Mouse (Mus musculus): ENCODE results near the gene Psmd14. TPM values are rescaled to one million over a fixed set of nuclear protein-coding genes. Genes with fewer than 3 reads are reported as not detected.

Gene Psmd14
- polyA plus RNA-seq (2016; fragmentation: Nextera tagmentation; extraction: Ambion mirVana) = 259 and 271 TPM in 2 replicates

GRCm38 (mm10) chr2:61711108-61712040, at the start of gene Psmd14:
TSS of gene Psmd14 (plus strand) at chr2:61711694.
- Histone ChIP-seq H3K9me3 (replicated peaks) (0 out of 2 replicates have a peak, but pooled peaks cover 7% of the 10 kb centered on the region), H3K4me1 (peaks cover 10% of the 10 kb centered on the region), H3K27me3 (ENCODE audit: low read depth, poor library complexity, severe bottlenecking) (no peaks in the 10 kb centered on the region), H3K27ac (replicated peaks) (peak within 1 kb of the TSS; percentile 95), H3K4me3 (peak within 1 kb of the TSS; percentile 94), H3K36me3 (peaks cover 13% of the 10 kb centered on the region; the same call in 1 of the 2 replicates)
- 6% methylated on average over 46 of the region's 52 CpGs for WGBS
- peak; percentile 94 for DNase-seq (ENCODE audit: low spot score)

- no peak for DNase-seq (ENCODE audit: low spot score)
- Histone ChIP-seq H3K4me1 (no peaks in the 10 kb centered on the region), H3K27ac (replicated peaks) (no peak overlapping the region), H3K4me3 (no peak overlapping the region), H3K9me3 (replicated peaks) (no peaks in the 10 kb centered on the region), H3K27me3 (ENCODE audit: low read depth, poor library complexity, severe bottlenecking) (peaks cover 12% of the 10 kb centered on the region), H3K36me3 (no peaks in the 10 kb centered on the region)
- WGBS = 83% methylated on average over 10 of the region's 10 CpGs
Observed at GRCm38 (mm10) chr2:61662833-61663232, 48.7 kb upstream of the Psmd14 start.

DNA sequence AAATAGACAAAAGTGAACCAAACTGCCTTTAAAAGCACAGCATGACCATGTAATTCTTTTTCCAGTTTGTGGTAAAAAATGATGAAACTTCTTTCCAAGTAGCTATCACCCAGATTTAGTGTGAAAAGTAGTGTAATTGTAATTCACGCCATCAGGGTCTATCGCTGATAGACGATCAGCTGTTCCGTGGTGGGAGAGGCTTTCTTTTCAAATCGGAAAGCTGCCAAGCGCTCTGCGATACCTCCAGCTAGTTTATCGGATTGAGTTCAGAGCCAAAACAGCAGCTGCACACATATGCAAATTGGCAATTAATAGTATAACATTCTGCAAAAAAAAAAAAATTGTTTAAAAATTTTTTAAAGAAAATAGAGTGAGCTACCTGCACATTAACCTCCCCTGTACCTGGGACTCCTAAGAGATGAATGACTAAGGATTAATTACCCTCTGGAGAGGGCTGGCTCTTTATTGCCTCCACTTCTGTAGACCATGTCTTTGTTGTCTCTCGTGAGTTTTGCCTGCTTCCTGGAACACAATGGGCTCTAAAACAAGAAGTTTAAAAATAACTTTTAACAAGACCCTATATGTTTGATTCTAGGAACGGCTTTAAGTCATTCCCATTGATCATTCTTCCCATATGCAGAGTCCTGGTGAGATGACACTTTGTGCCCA, 47.8 kb upstream of the Psmd14 start:
- no peak overlapping the region for H3K27ac ChIP-seq (replicated peaks)
- no peak overlapping the region for H3K4me3 ChIP-seq
- no peaks in the 10 kb centered on the region for H3K36me3 ChIP-seq
- WGBS = 84% methylated on average over 10 of the region's 10 CpGs
- no peaks in the 10 kb centered on the region for H3K9me3 ChIP-seq (replicated peaks)
- peaks cover 3% of the 10 kb centered on the region for H3K27me3 ChIP-seq (ENCODE audit: low read depth, poor library complexity, severe bottlenecking)
- H3K4me1 ChIP-seq = no peaks in the 10 kb centered on the region
- DNase-seq (ENCODE audit: low spot score) = no peak

GRCm38 (mm10) chr2:61667420-61667819, 44.1 kb upstream of the Psmd14 start:
- H3K4me1 ChIP-seq = no peaks in the 10 kb centered on the region

GRCm38 (mm10) chr2:61668260-61668659, 43.2 kb upstream of the Psmd14 start:
- no peak overlapping the region for H3K27ac ChIP-seq (replicated peaks)
- no peaks in the 10 kb centered on the region for H3K4me1 ChIP-seq
- DNase-seq (ENCODE audit: low spot score) = peak; percentile 29
- no peaks in the 10 kb centered on the region for H3K27me3 ChIP-seq (ENCODE audit: low read depth, poor library complexity, severe bottlenecking)
- H3K9me3 ChIP-seq (replicated peaks) = no peaks in the 10 kb centered on the region
- H3K4me3 ChIP-seq = no peak overlapping the region
- 28% methylated on average over 4 of the region's 4 CpGs for WGBS
- no peaks in the 10 kb centered on the region for H3K36me3 ChIP-seq

More at GRCm38 (mm10) chr2:61667420-61667819, 44.1 kb upstream of the Psmd14 start:
- no peak overlapping the region for H3K27ac ChIP-seq (replicated peaks)
- H3K36me3 ChIP-seq = no peaks in the 10 kb centered on the region
- WGBS = 84% methylated on average over 7 of the region's 7 CpGs
- no peaks in the 10 kb centered on the region for H3K9me3 ChIP-seq (replicated peaks)
- no peak for DNase-seq (ENCODE audit: low spot score)
- no peak overlapping the region for H3K4me3 ChIP-seq
- no peaks in the 10 kb centered on the region for H3K27me3 ChIP-seq (ENCODE audit: low read depth, poor library complexity, severe bottlenecking)

DNA sequence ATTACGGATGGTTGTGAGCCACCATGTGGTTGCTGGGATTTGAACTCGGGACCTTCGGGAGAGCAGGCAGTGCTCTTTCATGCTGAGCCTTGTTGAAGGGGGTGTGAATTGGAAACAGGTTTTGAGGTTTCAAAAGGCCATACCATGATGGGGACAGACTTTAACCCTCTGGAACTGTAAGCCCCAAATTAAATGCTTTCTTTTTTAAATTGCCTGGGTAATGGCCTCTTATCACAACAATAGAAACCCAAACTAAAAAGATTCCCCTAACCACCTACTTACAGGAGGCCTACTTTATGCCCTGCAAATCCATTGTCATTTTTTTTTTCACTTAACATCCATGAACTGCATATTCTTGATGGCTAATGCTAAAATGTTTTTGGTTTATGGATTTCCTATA, 36.9 kb upstream of the Psmd14 start:
- no peak overlapping the region for H3K27ac ChIP-seq (replicated peaks)
- H3K27me3 ChIP-seq (ENCODE audit: low read depth, poor library complexity, severe bottlenecking) = no peaks in the 10 kb centered on the region
- no peaks in the 10 kb centered on the region for H3K9me3 ChIP-seq (replicated peaks)
- DNase-seq (ENCODE audit: low spot score) = no peak
- H3K4me1 ChIP-seq = no peaks in the 10 kb centered on the region
- H3K4me3 ChIP-seq = no peak overlapping the region
- no peaks in the 10 kb centered on the region for H3K36me3 ChIP-seq
- WGBS = 87% methylated on average over 3 of the region's 3 CpGs

DNA sequence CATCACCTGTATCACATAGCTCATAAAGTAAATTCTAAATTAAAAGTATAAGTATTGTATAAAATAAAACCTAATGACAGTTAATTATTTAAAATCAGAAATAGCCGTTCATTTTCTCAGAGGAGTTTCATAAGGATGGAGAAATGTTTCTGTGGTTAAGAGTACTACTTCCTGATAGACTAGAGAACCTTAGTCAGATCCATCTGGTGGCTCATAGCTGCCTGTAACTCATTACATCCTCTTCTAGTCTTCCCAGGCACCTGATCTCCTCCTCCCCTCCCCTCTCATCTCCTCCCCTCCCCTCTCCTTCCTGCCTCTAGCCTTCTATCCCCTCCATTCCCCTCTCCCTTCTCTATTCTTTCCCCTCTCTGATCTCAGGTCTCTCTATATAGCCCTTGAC, 29.9 kb upstream of the Psmd14 start:
- Histone ChIP-seq H3K4me1 (no peaks in the 10 kb centered on the region), H3K36me3 (no peaks in the 10 kb centered on the region), H3K4me3 (no peak overlapping the region), H3K27me3 (ENCODE audit: low read depth, poor library complexity, severe bottlenecking) (no peaks in the 10 kb centered on the region), H3K9me3 (replicated peaks) (no peaks in the 10 kb centered on the region), H3K27ac (replicated peaks) (no peak overlapping the region)
- 88% methylated on average over 1 of the region's 1 CpGs for WGBS
- DNase-seq (ENCODE audit: low spot score) = no peak

DNA sequence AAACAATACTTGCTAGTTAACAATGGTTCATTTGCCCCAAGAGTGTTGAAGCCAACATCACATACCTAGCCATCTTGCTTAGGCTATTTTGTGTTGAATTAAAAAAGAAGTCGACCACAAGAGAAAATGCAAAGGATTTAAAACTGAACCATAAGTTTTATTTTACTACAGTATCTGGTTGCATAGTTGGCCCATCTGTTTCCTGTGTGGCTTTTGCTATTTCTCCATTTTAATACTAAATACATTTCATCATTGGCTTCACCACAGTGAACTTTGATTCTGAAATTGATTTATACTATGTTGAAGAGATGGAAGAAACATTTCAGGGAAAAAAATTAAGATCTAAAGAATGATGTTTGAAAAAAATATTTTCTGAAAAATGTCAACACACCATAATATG, 25.0 kb upstream of the Psmd14 start:
- 87% methylated on average over 1 of the region's 1 CpGs for WGBS
- Histone ChIP-seq H3K36me3 (no peaks in the 10 kb centered on the region), H3K4me3 (no peak overlapping the region), H3K9me3 (replicated peaks) (no peaks in the 10 kb centered on the region), H3K27me3 (ENCODE audit: low read depth, poor library complexity, severe bottlenecking) (no peaks in the 10 kb centered on the region), H3K27ac (replicated peaks) (no peak overlapping the region), H3K4me1 (no peaks in the 10 kb centered on the region)
- DNase-seq (ENCODE audit: low spot score) = no peak

DNA sequence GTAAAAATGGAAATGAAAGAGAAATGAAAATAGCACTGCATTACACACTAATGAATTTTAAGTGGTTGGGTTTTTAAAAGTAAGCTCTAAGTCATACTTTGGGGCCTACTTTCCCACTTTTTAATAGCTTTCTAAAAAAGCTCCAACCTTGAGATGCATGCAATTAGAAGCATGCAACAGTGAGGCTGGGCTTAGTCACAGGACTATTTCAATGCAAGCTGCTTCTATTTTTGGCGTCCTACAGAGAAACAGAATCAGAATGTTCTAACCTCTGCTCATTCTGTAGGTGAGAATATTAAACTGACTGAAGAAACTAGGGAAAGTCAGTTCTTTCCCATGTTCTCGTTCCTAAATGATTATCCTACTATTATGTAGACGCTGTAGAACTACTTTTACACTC, 22.4 kb upstream of the Psmd14 start:
- WGBS = 82% methylated on average over 3 of the region's 3 CpGs
- no peak overlapping the region for H3K4me3 ChIP-seq
- no peaks in the 10 kb centered on the region for H3K4me1 ChIP-seq
- no peak for DNase-seq (ENCODE audit: low spot score)
- H3K9me3 ChIP-seq (replicated peaks) = no peaks in the 10 kb centered on the region
- no peak overlapping the region for H3K27ac ChIP-seq (replicated peaks)
- no peaks in the 10 kb centered on the region for H3K36me3 ChIP-seq
- no peaks in the 10 kb centered on the region for H3K27me3 ChIP-seq (ENCODE audit: low read depth, poor library complexity, severe bottlenecking)

DNA sequence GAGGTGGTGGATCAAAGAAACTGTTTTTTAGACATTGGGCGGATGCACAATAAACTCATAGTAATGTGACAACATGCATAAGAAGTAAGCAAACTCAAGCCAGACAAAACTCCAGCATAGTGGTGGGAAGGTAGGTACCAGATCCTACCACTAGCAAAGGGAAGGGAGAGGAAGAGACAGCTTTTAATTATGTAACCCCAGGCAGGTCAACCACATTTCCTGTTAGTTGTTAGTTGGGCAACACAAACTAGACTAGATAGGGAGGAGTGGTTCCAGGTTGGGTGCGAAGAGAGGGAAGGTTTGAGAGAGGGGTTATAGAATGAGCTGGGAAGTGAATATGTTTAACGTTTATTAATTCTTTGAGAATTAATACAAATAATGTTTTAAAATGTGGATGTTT, 1.9 kb upstream of the Psmd14 start:
- 0 out of 2 replicates have a peak, but pooled peaks cover 7% of the 10 kb centered on the region for H3K9me3 ChIP-seq (replicated peaks)
- WGBS = 93% methylated on average over 3 of the region's 3 CpGs
- H3K27me3 ChIP-seq (ENCODE audit: low read depth, poor library complexity, severe bottlenecking) = no peaks in the 10 kb centered on the region
- H3K36me3 ChIP-seq = peaks cover 11% of the 10 kb centered on the region; the same call in 1 of the 2 replicates
- no peak for DNase-seq (ENCODE audit: low spot score)
- H3K4me3 ChIP-seq = no peak overlapping the region
- peaks cover 10% of the 10 kb centered on the region for H3K4me1 ChIP-seq
- no peak overlapping the region for H3K27ac ChIP-seq (replicated peaks)

DNA sequence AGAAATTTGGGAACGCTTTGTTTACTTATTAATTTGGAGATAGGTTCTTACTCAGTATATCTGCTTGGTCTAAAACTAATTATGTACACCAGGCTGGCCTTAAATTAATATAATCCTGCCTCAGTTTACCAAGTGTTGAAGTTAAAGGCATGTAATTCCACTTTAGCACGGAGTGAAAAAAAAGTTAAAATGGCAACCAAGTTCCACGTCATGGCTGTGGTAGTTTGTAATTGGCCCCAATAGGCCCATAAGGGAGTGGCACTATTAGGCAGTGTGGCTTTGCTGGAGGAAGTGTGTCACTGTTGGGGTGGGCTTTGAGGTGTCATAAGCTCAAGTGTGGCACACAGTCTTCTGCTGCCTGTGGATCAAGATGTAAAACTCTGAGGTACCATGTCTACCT, 1.0 kb downstream of the Psmd14 start:
- no peak for DNase-seq (ENCODE audit: low spot score)
- H3K27me3 ChIP-seq (ENCODE audit: low read depth, poor library complexity, severe bottlenecking) = no peaks in the 10 kb centered on the region
- H3K9me3 ChIP-seq (replicated peaks) = 0 out of 2 replicates have a peak, but pooled peaks cover 7% of the 10 kb centered on the region
- peak overlapping the region; percentile 94 for H3K4me3 ChIP-seq
- H3K27ac ChIP-seq (replicated peaks) = peak overlapping the region; percentile 95
- WGBS = 54% methylated on average over 3 of the region's 3 CpGs
- peaks cover 13% of the 10 kb centered on the region; the same call in 1 of the 2 replicates for H3K36me3 ChIP-seq
- H3K4me1 ChIP-seq = peaks cover 10% of the 10 kb centered on the region

DNA sequence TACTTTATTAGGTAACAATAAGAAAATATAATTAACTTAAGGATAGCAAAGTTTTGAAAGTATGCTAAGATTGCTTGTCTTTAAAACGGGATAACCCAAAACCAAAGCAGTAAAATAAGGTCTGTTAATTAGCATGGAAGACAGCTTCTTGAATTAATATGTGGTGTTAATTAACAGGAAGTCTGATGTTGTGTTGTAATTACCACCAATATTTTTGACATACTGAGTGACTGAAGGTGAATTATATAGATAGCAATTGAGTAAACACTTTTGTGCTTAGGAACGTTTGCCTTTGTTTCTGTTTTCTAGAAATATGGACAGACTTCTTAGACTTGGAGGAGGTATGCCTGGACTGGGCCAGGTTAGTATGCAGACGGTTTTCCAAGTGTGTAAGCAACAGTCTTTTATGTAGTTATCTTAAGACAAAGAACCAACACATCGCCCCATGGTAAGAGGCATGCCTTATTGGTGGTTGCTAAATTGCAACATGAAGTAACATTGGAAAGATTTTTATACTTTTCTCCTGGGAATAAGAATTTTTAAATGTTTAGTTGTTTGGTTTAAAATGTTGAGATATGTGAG, 11.0 kb downstream of the Psmd14 start:
- H3K27ac ChIP-seq (replicated peaks) = no peak overlapping the region
- H3K9me3 ChIP-seq (replicated peaks) = no peaks in the 10 kb centered on the region
- DNase-seq (ENCODE audit: low spot score) = no peak
- H3K4me1 ChIP-seq = no peaks in the 10 kb centered on the region
- H3K27me3 ChIP-seq (ENCODE audit: low read depth, poor library complexity, severe bottlenecking) = no peaks in the 10 kb centered on the region
- peaks cover 14% of the 10 kb centered on the region for H3K36me3 ChIP-seq
- 91% methylated on average over 4 of the region's 4 CpGs for WGBS
- H3K4me3 ChIP-seq = no peak overlapping the region
